Mouse (Mus musculus) lung, adult 2 months (tissue): Measurements from ENCODE around the gene Pip4k2b.

Source experiments
- CTCF ChIP-seq: fragments of 200-500 bp; IDR thresholded peaks from 2 replicates; pipeline ENCODE4 v1.5.1; 2011; ENCODE audit warnings: mild to moderate bottlenecking, low read length, control low read depth; ENCODE audit not compliant: insufficient read depth
- POLR2A ChIP-seq: fragments of 200-500 bp; IDR thresholded peaks from 2 replicates; pipeline ENCODE4 v1.6.1; 2011; ENCODE audit warnings: low read depth, mild to moderate bottlenecking, control low read depth, low read length, borderline replicate concordance; ENCODE audit errors: extremely low read depth

GRCm38 (mm10) chr11:97719041-97719440 is 25.5 kb downstream of the Pip4k2b start:
- TF ChIP-seq CTCF, result no peak
- TF ChIP-seq POLR2A, result no peak
